Mouse (Mus musculus): ENCODE measurements at regions not wholly inside any gene's neighbourhood (a gene's known extent, or its start where the extent isn't known, plus 50 kb on each side); places are given as distances from the start of the nearest gene placed in this dataset.

GRCm38 (mm10) chr15:68535297-68536054 lies 2034.8 kb upstream of the Lrrc6 start:
- Histone ChIP-seq H3K9ac (ENCODE audit: low read depth, low read length) (no peak overlapping the region), H3K4me3 (ENCODE audit: low read depth, low read length) (no peak overlapping the region), H3K27me3 (ENCODE audit: control insufficient read depth, insufficient read depth, low read length) (no peaks in the 10 kb centered on the region), H3K36me3 (ENCODE audit: control insufficient read depth, insufficient read depth, low read length) (no peaks in the 10 kb centered on the region), H3K4me2 (no peak overlapping the region), H3K27ac (ENCODE audit: low read depth, low read length) (no peak overlapping the region), H3K9me3 (replicated peaks; ENCODE audit: control insufficient read depth, low read length) (no peaks in the 10 kb centered on the region), H3K4me1 (ENCODE audit: control insufficient read depth, insufficient read depth, low read length) (no peaks in the 10 kb centered on the region)
- WGBS (ENCODE audit: insufficient replicate concordance) = 77% methylated on average over 10 of the region's 10 CpGs
- ATAC-seq (replicated peaks; ENCODE audit: insufficient number of reproducible peaks, low FRiP score, low TSS enrichment) = no peak

GRCm38 (mm10) chr15:68520759-68521158 lies 2020.0 kb upstream of the Lrrc6 start:
- H3K27ac ChIP-seq (ENCODE audit: low read depth, low read length) = no peak overlapping the region
- 81% methylated on average over 2 of the region's 2 CpGs for WGBS (ENCODE audit: insufficient replicate concordance)
- no peaks in the 10 kb centered on the region for H3K36me3 ChIP-seq (ENCODE audit: control insufficient read depth, insufficient read depth, low read length)
- no peak overlapping the region for H3K4me3 ChIP-seq (ENCODE audit: low read depth, low read length)
- no peak for ATAC-seq (replicated peaks; ENCODE audit: insufficient number of reproducible peaks, low FRiP score, low TSS enrichment)
- H3K27me3 ChIP-seq (ENCODE audit: control insufficient read depth, insufficient read depth, low read length) = no peaks in the 10 kb centered on the region
- H3K4me1 ChIP-seq (ENCODE audit: control insufficient read depth, insufficient read depth, low read length) = 0 out of 2 replicates have a peak, but pooled peaks cover 2% of the 10 kb centered on the region
- no peak overlapping the region for H3K4me2 ChIP-seq
- no peak overlapping the region for H3K9ac ChIP-seq (ENCODE audit: low read depth, low read length)
- no peaks in the 10 kb centered on the region for H3K9me3 ChIP-seq (replicated peaks; ENCODE audit: control insufficient read depth, low read length)

GRCm38 (mm10) chr15:68512431-68512830 lies 2011.7 kb upstream of the Lrrc6 start:
- H3K4me1 ChIP-seq (ENCODE audit: control insufficient read depth, insufficient read depth, low read length) = no peaks in the 10 kb centered on the region
- H3K4me3 ChIP-seq (ENCODE audit: low read depth, low read length) = no peak overlapping the region
- no peak overlapping the region for H3K4me2 ChIP-seq
- ATAC-seq (replicated peaks; ENCODE audit: insufficient number of reproducible peaks, low FRiP score, low TSS enrichment) = no peak
- no peaks in the 10 kb centered on the region for H3K9me3 ChIP-seq (replicated peaks; ENCODE audit: control insufficient read depth, low read length)
- H3K27ac ChIP-seq (ENCODE audit: low read depth, low read length) = 0 out of 2 replicates have a peak overlapping the region, but pooled peaks have one; percentile 35
- WGBS (ENCODE audit: insufficient replicate concordance) = 62% methylated on average over 2 of the region's 2 CpGs
- no peaks in the 10 kb centered on the region for H3K27me3 ChIP-seq (ENCODE audit: control insufficient read depth, insufficient read depth, low read length)
- no peak overlapping the region for H3K9ac ChIP-seq (ENCODE audit: low read depth, low read length)
- H3K36me3 ChIP-seq (ENCODE audit: control insufficient read depth, insufficient read depth, low read length) = no peaks in the 10 kb centered on the region

- WGBS (ENCODE audit: insufficient replicate concordance) = 81% methylated on average over 5 of the region's 5 CpGs
- no peak for ATAC-seq (replicated peaks; ENCODE audit: insufficient number of reproducible peaks, low FRiP score, low TSS enrichment)
- Histone ChIP-seq H3K9me3 (replicated peaks; ENCODE audit: control insufficient read depth, low read length) (no peaks in the 10 kb centered on the region), H3K36me3 (ENCODE audit: control insufficient read depth, insufficient read depth, low read length) (no peaks in the 10 kb centered on the region), H3K4me3 (ENCODE audit: low read depth, low read length) (no peak overlapping the region), H3K4me1 (ENCODE audit: control insufficient read depth, insufficient read depth, low read length) (no peaks in the 10 kb centered on the region), H3K4me2 (no peak overlapping the region), H3K27ac (ENCODE audit: low read depth, low read length) (no peak overlapping the region), H3K9ac (ENCODE audit: low read depth, low read length) (no peak overlapping the region), H3K27me3 (ENCODE audit: control insufficient read depth, insufficient read depth, low read length) (no peaks in the 10 kb centered on the region)
Observed at GRCm38 (mm10) chr15:68508190-68508589, 2007.5 kb upstream of the Lrrc6 start.

GRCm38 (mm10) chr15:68506093-68506492 lies 2005.4 kb upstream of the Lrrc6 start:
- H3K9ac ChIP-seq (ENCODE audit: low read depth, low read length) = no peak overlapping the region
- H3K36me3 ChIP-seq (ENCODE audit: control insufficient read depth, insufficient read depth, low read length) = no peaks in the 10 kb centered on the region
- 61% methylated on average over 2 of the region's 2 CpGs for WGBS (ENCODE audit: insufficient replicate concordance)
- H3K4me1 ChIP-seq (ENCODE audit: control insufficient read depth, insufficient read depth, low read length) = no peaks in the 10 kb centered on the region
- H3K27ac ChIP-seq (ENCODE audit: low read depth, low read length) = no peak overlapping the region
- no peak overlapping the region for H3K4me2 ChIP-seq
- no peak overlapping the region for H3K4me3 ChIP-seq (ENCODE audit: low read depth, low read length)
- H3K27me3 ChIP-seq (ENCODE audit: control insufficient read depth, insufficient read depth, low read length) = no peaks in the 10 kb centered on the region
- no peak for ATAC-seq (replicated peaks; ENCODE audit: insufficient number of reproducible peaks, low FRiP score, low TSS enrichment)
- no peaks in the 10 kb centered on the region for H3K9me3 ChIP-seq (replicated peaks; ENCODE audit: control insufficient read depth, low read length)

DNA sequence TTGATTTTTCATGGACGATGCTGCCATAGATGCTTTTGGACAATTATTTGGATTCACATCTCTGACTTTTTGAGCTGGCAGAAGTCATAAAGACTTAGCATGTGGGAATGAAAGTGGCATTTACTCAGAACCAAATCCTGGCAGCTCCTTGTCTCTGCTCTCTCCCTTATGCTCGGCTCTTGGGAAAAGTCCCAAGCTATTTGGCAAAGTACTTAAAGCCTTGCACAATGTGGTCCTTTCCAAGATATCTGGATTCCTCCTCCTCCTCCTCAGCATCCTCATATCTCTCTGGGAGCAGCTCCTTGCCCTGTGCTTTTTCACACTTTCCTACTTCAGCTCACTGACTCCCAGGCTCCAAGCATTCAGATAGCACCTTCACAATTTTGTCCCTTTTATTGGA lies 1995.7 kb upstream of the Lrrc6 start:
- no peaks in the 10 kb centered on the region for H3K9me3 ChIP-seq (replicated peaks; ENCODE audit: control insufficient read depth, low read length)
- 80% methylated on average over 2 of the region's 2 CpGs for WGBS (ENCODE audit: insufficient replicate concordance)
- H3K4me3 ChIP-seq (ENCODE audit: low read depth, low read length) = no peak overlapping the region
- no peak overlapping the region for H3K9ac ChIP-seq (ENCODE audit: low read depth, low read length)
- H3K36me3 ChIP-seq (ENCODE audit: control insufficient read depth, insufficient read depth, low read length) = no peaks in the 10 kb centered on the region
- no peak overlapping the region for H3K4me2 ChIP-seq
- H3K27ac ChIP-seq (ENCODE audit: low read depth, low read length) = no peak overlapping the region
- no peak for ATAC-seq (replicated peaks; ENCODE audit: insufficient number of reproducible peaks, low FRiP score, low TSS enrichment)
- no peaks in the 10 kb centered on the region for H3K4me1 ChIP-seq (ENCODE audit: control insufficient read depth, insufficient read depth, low read length)
- no peaks in the 10 kb centered on the region for H3K27me3 ChIP-seq (ENCODE audit: control insufficient read depth, insufficient read depth, low read length)

- Histone ChIP-seq H3K4me2 (no peak overlapping the region), H3K4me3 (ENCODE audit: low read depth, low read length) (no peak overlapping the region), H3K9me3 (replicated peaks; ENCODE audit: control insufficient read depth, low read length) (no peaks in the 10 kb centered on the region), H3K4me1 (ENCODE audit: control insufficient read depth, insufficient read depth, low read length) (no peaks in the 10 kb centered on the region), H3K27me3 (ENCODE audit: control insufficient read depth, insufficient read depth, low read length) (no peaks in the 10 kb centered on the region), H3K36me3 (ENCODE audit: control insufficient read depth, insufficient read depth, low read length) (no peaks in the 10 kb centered on the region), H3K27ac (ENCODE audit: low read depth, low read length) (no peak overlapping the region), H3K9ac (ENCODE audit: low read depth, low read length) (no peak overlapping the region)
- no peak for ATAC-seq (replicated peaks; ENCODE audit: insufficient number of reproducible peaks, low FRiP score, low TSS enrichment)
- WGBS (ENCODE audit: insufficient replicate concordance) = 77% methylated on average over 1 of the region's 1 CpGs
Observed at GRCm38 (mm10) chr15:68484789-68485188, 1984.1 kb upstream of the Lrrc6 start.

DNA sequence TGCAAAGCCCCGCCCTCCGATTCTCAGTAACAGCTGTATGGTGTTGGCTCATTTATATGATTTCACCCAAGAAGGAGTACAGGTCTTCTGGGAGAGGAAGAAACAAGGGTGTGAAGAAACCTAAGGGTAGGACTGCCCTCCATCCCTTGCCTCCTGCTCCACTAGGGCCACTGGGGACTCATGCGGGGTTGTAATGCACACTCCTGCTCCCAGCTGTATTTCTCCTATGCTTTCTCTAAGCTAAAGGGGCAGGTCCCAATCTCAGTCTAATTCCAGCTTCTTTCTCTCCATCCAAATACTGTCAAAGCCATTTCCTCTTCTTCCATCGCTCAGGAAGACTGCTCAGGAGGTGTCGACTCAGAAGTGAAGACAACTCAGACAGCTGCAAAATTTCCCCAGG lies 1977.0 kb upstream of the Lrrc6 start:
- WGBS (ENCODE audit: insufficient replicate concordance) = 67% methylated on average over 5 of the region's 5 CpGs
- no peaks in the 10 kb centered on the region for H3K4me1 ChIP-seq (ENCODE audit: control insufficient read depth, insufficient read depth, low read length)
- no peak overlapping the region for H3K9ac ChIP-seq (ENCODE audit: low read depth, low read length)
- H3K36me3 ChIP-seq (ENCODE audit: control insufficient read depth, insufficient read depth, low read length) = no peaks in the 10 kb centered on the region
- H3K4me2 ChIP-seq = no peak overlapping the region
- H3K4me3 ChIP-seq (ENCODE audit: low read depth, low read length) = no peak overlapping the region
- no peak overlapping the region for H3K27ac ChIP-seq (ENCODE audit: low read depth, low read length)
- H3K27me3 ChIP-seq (ENCODE audit: control insufficient read depth, insufficient read depth, low read length) = no peaks in the 10 kb centered on the region
- no peaks in the 10 kb centered on the region for H3K9me3 ChIP-seq (replicated peaks; ENCODE audit: control insufficient read depth, low read length)
- ATAC-seq (replicated peaks; ENCODE audit: insufficient number of reproducible peaks, low FRiP score, low TSS enrichment) = no peak

- Histone ChIP-seq H3K9ac (ENCODE audit: low read depth, low read length) (no peak overlapping the region), H3K27me3 (ENCODE audit: control insufficient read depth, insufficient read depth, low read length) (no peaks in the 10 kb centered on the region), H3K4me3 (ENCODE audit: low read depth, low read length) (no peak overlapping the region), H3K4me1 (ENCODE audit: control insufficient read depth, insufficient read depth, low read length) (no peaks in the 10 kb centered on the region), H3K36me3 (ENCODE audit: control insufficient read depth, insufficient read depth, low read length) (no peaks in the 10 kb centered on the region), H3K4me2 (no peak overlapping the region), H3K9me3 (replicated peaks; ENCODE audit: control insufficient read depth, low read length) (no peaks in the 10 kb centered on the region), H3K27ac (ENCODE audit: low read depth, low read length) (no peak overlapping the region)
- no peak for ATAC-seq (replicated peaks; ENCODE audit: insufficient number of reproducible peaks, low FRiP score, low TSS enrichment)
- 76% methylated on average over 4 of the region's 4 CpGs for WGBS (ENCODE audit: insufficient replicate concordance)
Observed at GRCm38 (mm10) chr15:68471928-68472327, 1971.2 kb upstream of the Lrrc6 start.
